In genomic region chr12:35284345-35284744, GRCm38 (mm10) we compare ENCODE assay signal across 26 mouse cellular contexts.
DNase-seq lines count a peak whose midpoint lies in the region; ATAC-seq and TF ChIP-seq lines count a peak whose summit lies in the region.
"Had no signal": no experiment of that assay in that cellular context is flagged by ENCODE, and none has a peak within 500 bp of the region (broad histone marks: within the 10 kb centered on the region; RNA-seq: fewer than 3 reads in every experiment).

No protein-coding gene starts in this region.

- TF ChIP-seq EP300 in stomach, postnatal 0 days (optimal IDR thresholded peaks at IDR 0.05) = no peak

- no peak overlapping the region for H3K27ac ChIP-seq in intestine, embryonic 16.5 days (ENCODE audit: low read length)
- no peak overlapping the region for H3K27ac ChIP-seq in intestine, embryonic 15.5 days
- peak overlapping the region; percentile 59 for H3K27ac ChIP-seq in lung, embryonic 16.5 days (ENCODE audit: low read length)
- H3K27ac ChIP-seq in stomach, postnatal 0 days (replicated peaks) = no peak overlapping the region
- H3K27ac ChIP-seq: forebrain, embryonic 12.5 days; heart, adult 2 months; heart, embryonic 13.5 days; hindbrain, embryonic 14.5 days; midbrain, embryonic 12.5 days; neural tube, embryonic 12.5 days had no signal

- DNase-seq in lung, postnatal 14 days = no peak
- DNase-seq in lung, postnatal 10 days = peak; percentile 49
- DNase-seq in stomach, postnatal 0 days (ENCODE audit: low spot score) = no peak
- DNase-seq in cerebellum, adult 9-10 months = no peak
- DNase-seq: cerebellum, adult 11-12 months; cerebellum, postnatal 10 days; forebrain, postnatal 0 days; kidney, adult 8-10 months; kidney, postnatal 25 days; liver; right cerebral cortex, adult 18-20 months; spleen, adult 18-20 months; thymus, postnatal 14 days had no signal

- no peak for TF ChIP-seq CTCF in stomach, postnatal 0 days (IDR thresholded peaks at IDR 0.05; ENCODE audit: low read depth)

- no peaks in the 10 kb centered on the region for H3K9me3 ChIP-seq in intestine, embryonic 16.5 days (ENCODE audit: control insufficient read depth, low read length)
- no peaks in the 10 kb centered on the region for H3K9me3 ChIP-seq in intestine, embryonic 15.5 days
- H3K9me3 ChIP-seq in lung, embryonic 16.5 days (ENCODE audit: control insufficient read depth, low read length) = no peaks in the 10 kb centered on the region
- H3K9me3 ChIP-seq in stomach, postnatal 0 days (ENCODE audit: control insufficient read depth, low read length) = no peaks in the 10 kb centered on the region
- H3K9me3 ChIP-seq: forebrain, embryonic 12.5 days; heart, embryonic 13.5 days; megakaryocyte, embryonic 14.5 days; midbrain, embryonic 12.5 days; neural tube, embryonic 12.5 days had no signal

- H3K4me3 ChIP-seq in intestine, embryonic 16.5 days (ENCODE audit: low read length) = no peak overlapping the region
- H3K4me3 ChIP-seq in intestine, embryonic 15.5 days (replicated peaks) = no peak overlapping the region
- H3K4me3 ChIP-seq in lung, embryonic 16.5 days (ENCODE audit: low read length) = no peak overlapping the region
- H3K4me3 ChIP-seq in stomach, postnatal 0 days (ENCODE audit: low read depth, low read length) = no peak overlapping the region
- H3K4me3 ChIP-seq: forebrain, embryonic 12.5 days; heart, adult 2 months; heart, embryonic 13.5 days; megakaryocyte, embryonic 14.5 days; midbrain, embryonic 12.5 days; myocyte; neural tube, embryonic 12.5 days had no signal

- no peak overlapping the region for H3K4me2 ChIP-seq in intestine, embryonic 16.5 days (ENCODE audit: low read depth, low read length)
- H3K4me2 ChIP-seq in intestine, embryonic 15.5 days (replicated peaks) = no peak overlapping the region
- no peak overlapping the region for H3K4me2 ChIP-seq in lung, embryonic 16.5 days (ENCODE audit: low read depth, low read length)
- H3K4me2 ChIP-seq in stomach, postnatal 0 days (replicated peaks; ENCODE audit: low read depth) = no peak overlapping the region
- H3K4me2 ChIP-seq: forebrain, embryonic 12.5 days; heart, embryonic 13.5 days; hindbrain, embryonic 14.5 days; midbrain, embryonic 12.5 days; neural tube, embryonic 12.5 days had no signal

- H3K4me1 ChIP-seq in intestine, embryonic 16.5 days (ENCODE audit: control insufficient read depth, insufficient read depth, low read length) = no peaks in the 10 kb centered on the region
- no peaks in the 10 kb centered on the region for H3K4me1 ChIP-seq in intestine, embryonic 15.5 days (replicated peaks)
- peaks cover 8% of the 10 kb centered on the region for H3K4me1 ChIP-seq in lung, embryonic 16.5 days (replicated peaks; ENCODE audit: control insufficient read depth, insufficient read depth, low read length)
- no peaks in the 10 kb centered on the region for H3K4me1 ChIP-seq in stomach, postnatal 0 days (replicated peaks; ENCODE audit: control insufficient read depth, insufficient read depth)
- H3K4me1 ChIP-seq: forebrain, embryonic 12.5 days; heart, embryonic 13.5 days; megakaryocyte, embryonic 14.5 days; midbrain, embryonic 12.5 days; neural tube, embryonic 12.5 days had no signal

- ATAC-seq in intestine, embryonic 16.5 days = 0 out of 2 replicates have a peak, but pooled peaks have one; percentile 28
- no peak for ATAC-seq in intestine, embryonic 15.5 days
- ATAC-seq in lung, embryonic 16.5 days (ENCODE audit: low read depth) = peak; percentile 85
- ATAC-seq in stomach, postnatal 0 days (ENCODE audit: low FRiP score, low TSS enrichment) = 0 out of 2 replicates have a peak, but pooled peaks have one; percentile 42
- ATAC-seq: activated CD4-positive, CD25-positive, alpha-beta regulatory T cell, adult 4 months; CD4-positive, CD25-positive, alpha-beta regulatory T cell, adult 4 months; forebrain, postnatal 0 days had no signal

- 33% methylated on average over 2 of the region's 2 CpGs for WGBS in intestine, embryonic 16.5 days
- 33% methylated on average over 2 of the region's 2 CpGs for WGBS in intestine, embryonic 15.5 days
- WGBS in lung, embryonic 16.5 days = 13% methylated on average over 2 of the region's 2 CpGs
- WGBS in stomach, postnatal 0 days = 27% methylated on average over 2 of the region's 2 CpGs

- no peaks in the 10 kb centered on the region for H3K36me3 ChIP-seq in intestine, embryonic 16.5 days (ENCODE audit: control insufficient read depth, insufficient read depth, low read length)
- H3K36me3 ChIP-seq in intestine, embryonic 15.5 days = no peaks in the 10 kb centered on the region
- H3K36me3 ChIP-seq in lung, embryonic 16.5 days (ENCODE audit: control insufficient read depth, insufficient read depth, low read length) = no peaks in the 10 kb centered on the region
- no peaks in the 10 kb centered on the region for H3K36me3 ChIP-seq in stomach, postnatal 0 days (ENCODE audit: control insufficient read depth, insufficient read depth, low read length)
- H3K36me3 ChIP-seq: forebrain, embryonic 12.5 days; heart, embryonic 13.5 days; midbrain, embryonic 12.5 days; neural tube, embryonic 12.5 days had no signal

- H3K9ac ChIP-seq in intestine, embryonic 16.5 days (ENCODE audit: low read depth, low read length) = no peak overlapping the region
- H3K9ac ChIP-seq in intestine, embryonic 15.5 days = no peak overlapping the region
- H3K9ac ChIP-seq in lung, embryonic 16.5 days (ENCODE audit: low read length) = no peak overlapping the region
- no peak overlapping the region for H3K9ac ChIP-seq in stomach, postnatal 0 days (ENCODE audit: low read length)
- H3K9ac ChIP-seq: forebrain, embryonic 12.5 days; forebrain, postnatal 0 days; heart, embryonic 13.5 days; hindbrain, embryonic 14.5 days; midbrain, embryonic 12.5 days; neural tube, embryonic 12.5 days had no signal

- H3K27me3 ChIP-seq in intestine, embryonic 16.5 days (replicated peaks; ENCODE audit: control insufficient read depth, insufficient read depth, low read length) = no peaks in the 10 kb centered on the region
- no peaks in the 10 kb centered on the region for H3K27me3 ChIP-seq in intestine, embryonic 15.5 days (replicated peaks)
- no peaks in the 10 kb centered on the region for H3K27me3 ChIP-seq in lung, embryonic 16.5 days (ENCODE audit: control insufficient read depth, insufficient read depth, low read depth, low read length)
- H3K27me3 ChIP-seq in stomach, postnatal 0 days (ENCODE audit: control insufficient read depth, insufficient read depth, low read length) = no peaks in the 10 kb centered on the region
- H3K27me3 ChIP-seq: forebrain, embryonic 12.5 days; heart, embryonic 13.5 days; megakaryocyte, embryonic 14.5 days; midbrain, embryonic 12.5 days; neural tube, embryonic 12.5 days had no signal
